Mouse (Mus musculus) bone marrow macrophage, adult 2 months (primary cell): ENCODE measurements around the gene Cdh4. TPM values are rescaled to one million over a fixed set of nuclear protein-coding genes. Genes with fewer than 3 reads are reported as not detected.

ENCODE experiments used
- H3K27ac ChIP-seq: 2 replicates; pipeline ENCODE4 v1.5.1; 2012; ENCODE audit warnings: low read depth, low read length; ENCODE audit not compliant: insufficient read depth
- H3K4me1 ChIP-seq: 2 replicates; pipeline ENCODE4 v1.6.1; 2012; ENCODE audit warnings: low read length; ENCODE audit not compliant: control insufficient read depth, insufficient read depth
- H3K4me3 ChIP-seq: 2 replicates; pipeline ENCODE4 v1.5.1; 2012; ENCODE audit warnings: mild to moderate bottlenecking, low read length, moderate library complexity; ENCODE audit not compliant: insufficient read depth
- CTCF ChIP-seq: IDR thresholded peaks from 2 replicates; pipeline ENCODE4 v1.5.1; 2012; ENCODE audit warnings: low read depth, mild to moderate bottlenecking, low read length, moderate library complexity
- POLR2A ChIP-seq: IDR thresholded peaks from 2 replicates; pipeline ENCODE4 v1.6.1; 2012; ENCODE audit warnings: mild to moderate bottlenecking, low read depth, low read length, borderline replicate concordance
- polyA plus RNA-seq: library from polyadenylated mRNA; stranded (reverse); fragments of >200 nt; gene quantifications from 2 replicates; pipeline ENCODE4 v1.2.4, GENCODE M21; 2012; ENCODE audit not compliant: missing spikeins, insufficient read depth, insufficient read length

Gene Cdh4
- polyA plus RNA-seq, 1 experiment = not detected

DNA sequence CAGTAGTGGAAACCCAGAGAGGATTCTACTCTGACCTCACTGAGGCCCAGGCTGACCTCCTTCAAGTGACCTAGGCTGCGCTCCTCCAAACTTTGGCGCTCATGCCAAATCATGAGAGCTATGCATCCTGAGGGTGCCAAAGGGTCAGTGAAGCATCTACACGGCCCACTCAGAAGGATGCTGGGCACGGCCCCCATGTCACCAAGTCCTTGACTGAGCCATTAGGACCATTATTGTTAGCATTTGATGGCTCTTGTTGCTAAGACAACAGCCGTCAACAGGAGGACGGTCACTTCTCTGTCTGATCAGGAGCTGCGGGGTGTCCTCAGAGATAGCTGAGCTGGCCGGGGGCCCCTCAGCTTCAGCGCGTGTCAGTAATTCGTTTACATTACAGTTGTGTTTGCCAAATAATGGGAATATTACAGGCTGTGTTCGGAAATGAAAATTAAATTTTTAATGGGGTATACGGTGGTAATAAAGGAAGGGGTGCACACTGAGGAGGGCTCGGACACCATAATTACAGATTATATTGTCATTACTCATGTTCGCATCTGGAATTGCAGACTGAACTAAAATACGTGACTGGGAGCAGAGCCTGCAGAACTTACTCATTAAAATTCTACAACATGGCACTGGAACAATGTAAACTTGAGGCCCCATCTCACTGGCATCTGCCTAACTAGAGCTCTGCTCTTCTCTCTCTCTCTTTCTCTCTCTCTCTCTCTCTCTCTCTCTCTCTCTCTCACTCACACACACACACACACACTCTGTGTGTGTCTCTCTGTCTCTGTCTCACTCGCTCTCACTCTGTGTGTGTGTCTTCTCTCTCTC is 181.6 kb downstream of the Cdh4 start:
- H3K4me1 ChIP-seq = no peaks in the 10 kb centered on the region
- TF ChIP-seq POLR2A (no peak), CTCF (no peak)

GRCm38 (mm10) chr2:179627563-179627962 is 185.3 kb downstream of the Cdh4 start:
- TF ChIP-seq CTCF = no peak
- TF ChIP-seq POLR2A = no peak
- Histone ChIP-seq H3K27ac (no peak overlapping the region), H3K4me1 (no peaks in the 10 kb centered on the region), H3K4me3 (no peak overlapping the region)

More for the DNA sequence above, 181.6 kb downstream of the Cdh4 start:
- H3K4me3 ChIP-seq = no peak overlapping the region
- H3K27ac ChIP-seq = no peak overlapping the region

DNA sequence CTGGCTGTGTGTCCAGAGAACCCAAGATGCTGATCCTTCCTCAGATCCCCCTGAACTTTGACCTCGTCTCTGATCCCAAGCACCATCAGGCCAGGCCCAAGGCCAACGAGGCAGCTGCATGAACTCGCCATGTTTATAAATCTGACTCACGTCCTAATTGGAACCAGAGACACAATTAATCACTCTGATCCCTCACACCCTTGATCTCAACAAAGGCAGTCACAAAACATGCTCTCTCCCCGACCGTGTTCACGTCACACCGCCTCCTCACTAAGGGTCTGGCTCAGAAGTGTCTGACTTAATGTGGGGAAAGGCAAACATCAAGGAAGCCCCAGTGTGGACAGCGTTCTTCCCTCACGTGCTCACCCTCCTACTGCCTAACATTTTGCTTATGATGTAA is 188.5 kb downstream of the Cdh4 start:
- Histone ChIP-seq H3K27ac (no peak overlapping the region), H3K4me1 (no peaks in the 10 kb centered on the region), H3K4me3 (no peak overlapping the region)
- TF ChIP-seq CTCF = no peak
- no peak for TF ChIP-seq POLR2A

DNA sequence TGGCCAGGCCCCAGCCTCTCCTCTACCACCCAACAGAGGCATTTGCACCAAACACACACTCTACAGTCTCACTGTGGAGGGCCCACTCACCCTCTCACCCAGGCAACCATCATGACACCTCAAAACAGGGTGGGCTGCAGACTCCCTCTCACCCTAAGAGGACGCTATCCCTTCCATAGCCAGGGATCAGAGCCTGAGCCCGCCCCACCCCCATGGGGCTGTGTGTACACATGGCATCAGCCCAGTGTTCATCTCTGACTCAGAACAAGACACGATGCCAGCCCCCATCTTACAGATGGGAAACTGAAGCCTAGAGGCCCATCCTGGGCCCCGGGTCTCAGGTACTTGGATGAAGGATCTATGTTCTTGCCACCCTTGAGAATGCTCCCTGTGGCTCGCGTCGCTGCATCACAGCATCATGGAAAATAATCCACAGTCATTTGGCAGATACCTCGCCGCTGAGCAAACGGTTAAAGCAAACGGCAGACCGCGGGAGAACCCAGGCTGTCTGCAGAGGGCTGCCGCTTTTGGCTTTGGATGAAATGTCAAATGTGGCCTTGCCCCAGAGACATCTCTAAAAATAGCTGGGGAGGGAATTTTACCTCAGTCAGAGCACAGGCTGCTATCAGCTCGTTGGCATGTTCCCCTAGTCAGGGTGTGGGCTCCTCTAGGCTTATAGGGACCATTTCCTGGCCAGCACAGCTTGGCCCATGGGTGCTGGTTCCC is 198.5 kb downstream of the Cdh4 start:
- Histone ChIP-seq H3K27ac (no peak overlapping the region), H3K4me3 (no peak overlapping the region), H3K4me1 (no peaks in the 10 kb centered on the region)
- no peak for TF ChIP-seq CTCF
- TF ChIP-seq POLR2A = no peak

GRCm38 (mm10) chr2:179648573-179649263 is 206.5 kb downstream of the Cdh4 start:
- Histone ChIP-seq H3K4me1 (no peaks in the 10 kb centered on the region), H3K27ac (0 out of 2 replicates have a peak overlapping the region, but pooled peaks have one; percentile 2), H3K4me3 (no peak overlapping the region)
- TF ChIP-seq POLR2A = no peak
- TF ChIP-seq CTCF = no peak

GRCm38 (mm10) chr2:179649370-179649769 is 207.1 kb downstream of the Cdh4 start:
- H3K4me1 ChIP-seq = no peaks in the 10 kb centered on the region
- H3K4me3 ChIP-seq = no peak overlapping the region
- H3K27ac ChIP-seq = 0 out of 2 replicates have a peak overlapping the region, but pooled peaks have one; percentile 2
- TF ChIP-seq POLR2A (no peak), CTCF (no peak)

GRCm38 (mm10) chr2:179650168-179650567 is 207.9 kb downstream of the Cdh4 start:
- TF ChIP-seq CTCF (no peak), POLR2A (no peak)
- H3K27ac ChIP-seq = no peak overlapping the region
- H3K4me1 ChIP-seq = no peaks in the 10 kb centered on the region
- H3K4me3 ChIP-seq = no peak overlapping the region

DNA sequence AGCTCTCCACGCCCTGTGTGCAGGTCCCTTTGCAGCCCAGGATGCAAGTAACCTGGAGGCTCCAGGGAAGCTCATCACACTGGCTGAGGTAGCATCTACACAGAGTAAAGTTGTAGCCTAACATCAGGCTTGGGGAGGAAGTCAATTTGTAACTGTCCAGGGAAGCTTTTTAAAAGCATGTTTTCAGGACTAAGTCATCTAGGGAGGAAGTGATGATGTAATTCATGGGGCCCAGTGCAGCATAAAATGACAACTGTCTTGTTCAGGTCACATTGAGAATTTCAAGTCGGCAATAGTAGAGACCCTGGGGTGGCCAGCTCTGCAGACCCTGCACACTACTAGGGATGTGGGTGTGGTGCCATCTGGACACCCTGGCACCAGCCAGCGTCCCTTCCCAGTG is 213.3 kb downstream of the Cdh4 start:
- Histone ChIP-seq H3K4me3 (no peak overlapping the region), H3K27ac (no peak overlapping the region), H3K4me1 (no peaks in the 10 kb centered on the region)
- no peak for TF ChIP-seq POLR2A
- no peak for TF ChIP-seq CTCF

DNA sequence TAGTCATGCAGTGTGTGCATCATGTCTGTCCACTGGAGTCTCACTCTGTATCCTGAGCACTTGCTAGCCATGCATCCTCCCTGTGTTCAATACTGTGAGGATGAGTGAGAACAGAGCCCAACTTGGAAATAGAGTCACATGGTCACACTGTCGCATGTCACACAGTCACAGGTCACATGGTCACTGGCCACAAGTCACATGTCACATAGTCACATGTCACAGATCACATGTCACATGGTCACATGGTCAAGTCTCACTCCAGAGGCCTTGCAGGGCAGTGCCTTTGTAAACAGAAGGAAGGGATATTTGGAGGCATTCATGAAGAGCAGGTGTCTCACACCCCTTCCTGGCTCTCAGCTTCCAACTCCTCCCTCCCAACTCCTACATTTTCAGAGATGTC is 217.0 kb downstream of the Cdh4 start:
- no peaks in the 10 kb centered on the region for H3K4me1 ChIP-seq

More for the DNA sequence above, 217.0 kb downstream of the Cdh4 start:
- Histone ChIP-seq H3K4me3 (no peak overlapping the region), H3K27ac (no peak overlapping the region)
- TF ChIP-seq POLR2A (no peak), CTCF (no peak)
